Mouse (Mus musculus): Measurements from ENCODE around the gene Gm20388.

DNA sequence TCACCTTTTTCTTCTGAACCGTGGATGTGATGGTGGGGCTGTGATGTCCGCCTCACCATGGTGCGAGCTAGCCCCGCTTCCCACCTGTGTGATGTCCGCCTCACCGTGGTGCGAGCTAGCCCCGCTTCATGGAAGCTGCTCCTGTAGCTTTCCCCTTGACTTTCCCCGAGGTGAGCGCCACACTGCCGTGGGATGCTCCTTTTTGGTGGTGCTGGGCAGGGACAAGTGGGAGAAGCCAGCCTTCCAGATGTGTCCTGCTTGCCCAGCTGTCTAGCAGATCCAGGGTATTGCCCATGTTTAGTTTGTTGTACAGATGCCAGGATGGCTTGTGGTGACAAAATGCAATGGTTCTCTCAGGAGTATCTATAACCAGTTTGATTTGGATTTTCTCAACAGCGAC is 1752.5 kb downstream of the Gm20388 start:
- TF ChIP-seq POLR2A (IDR thresholded peaks at IDR 0.05; ENCODE audit: insufficient read depth, low read depth, low read length) (no peak), CTCF (IDR thresholded peaks at IDR 0.05; ENCODE audit: insufficient read depth, low read depth, low read length) (no peak)

Measured in olfactory bulb, adult 2 months (tissue).